Mouse (Mus musculus) left cerebral cortex, postnatal 25 days (tissue): ENCODE measurements around the gene Olfr1301. TPM values are rescaled to one million over a fixed set of nuclear protein-coding genes. Genes with fewer than 3 reads are reported as not detected.

ENCODE experiments used
- DNase-seq, 2 experiments: peaks; one replicate each; pipeline ENCODE4 v3.0.0; 2022; ENCODE audit warnings: low spot score in 2 of 2, mixed read lengths in 1 of 2
- intact Hi-C: fragments of 180-260 bp; cut with DNase I; formaldehyde crosslinking; loops from one replicate; pipeline ENCODE4 v1.15.1; 2025
- total RNA-seq, 2 experiments: library from RNA; stranded (reverse); gene quantifications; 2 replicates each; pipeline ENCODE4 v1.2.3; 2021

Gene Olfr1301
- total RNA-seq: not detected

DNA sequence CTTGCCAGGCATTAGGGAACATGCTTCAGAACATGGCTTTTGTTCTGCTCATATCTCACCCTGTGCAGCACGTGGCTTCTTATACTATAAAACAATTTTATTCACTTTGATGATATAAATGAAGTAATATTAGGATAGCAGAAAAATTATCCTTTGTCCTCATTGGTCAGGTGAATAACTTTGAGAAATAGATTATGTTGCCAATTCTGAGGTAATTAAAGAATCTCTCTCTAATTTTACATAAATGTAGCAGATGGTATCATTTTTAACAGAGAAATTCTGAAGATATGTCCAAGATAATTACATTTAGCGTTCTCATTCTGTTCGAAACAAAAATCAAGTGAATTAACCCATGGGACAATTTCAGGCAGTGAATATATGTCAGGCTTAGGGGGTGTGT is at the start of gene Olfr1301:
Gene Olfr1301, plus strand, starts transcription at position 301 of the 400 bp plus-strand sequence.
- no peak for DNase-seq
- intact Hi-C loops: no loop called here

GRCm38 (mm10) chr2:111726739-111727138 is 24.1 kb upstream of the Olfr1301 start:
- intact Hi-C loops: no loop called here
- DNase-seq: no peak

- intact Hi-C loops: no loop called here
- DNase-seq: no peak
These were observed 26.3 kb downstream of the Olfr1301 start, which contains the start of gene Olfr1302 for GRCm38 (mm10) chr2:111777129-111777528. Gene Olfr1302 (plus strand): TSS chr2:111777429.

Other genes with a start within 250 kb of the Olfr1301 start
- not detected for gene Olfr1293-ps, start 225.8 kb upstream of the Olfr1301 start, total RNA-seq
- not detected for gene Olfr1294, start 210.7 kb upstream of the Olfr1301 start, total RNA-seq
- not detected for gene Olfr1295, start 181.3 kb upstream of the Olfr1301 start, total RNA-seq
- not detected for gene Olfr1297, start 124.5 kb upstream of the Olfr1301 start, total RNA-seq
- gene Olfr1298, start 101.8 kb upstream of the Olfr1301 start, total RNA-seq: not detected
- gene Olfr1299, start 89.6 kb upstream of the Olfr1301 start, total RNA-seq: not detected
- not detected for gene Olfr1302, start 26.4 kb downstream of the Olfr1301 start, total RNA-seq
- not detected for gene Olfr1303, start 69.3 kb downstream of the Olfr1301 start, total RNA-seq
- not detected for gene Olfr1305, start 126.1 kb downstream of the Olfr1301 start, total RNA-seq
- not detected for gene Olfr1306, start 165.3 kb downstream of the Olfr1301 start, total RNA-seq
- gene Olfr1307, start 198.4 kb downstream of the Olfr1301 start, total RNA-seq: under 1 TPM; 0.02 to 0.05 TPM
- not detected for gene Olfr1308, start 213.9 kb downstream of the Olfr1301 start, total RNA-seq
- not detected for gene Olfr1309, start 239.3 kb downstream of the Olfr1301 start, total RNA-seq